Mouse (Mus musculus) testis, adult 2 months (tissue): Measurements from ENCODE around the gene Tubgcp5. TPM values are rescaled to one million over a fixed set of nuclear protein-coding genes. Genes with fewer than 3 reads are reported as not detected.

ENCODE experiments used
- H3K27ac ChIP-seq: fragments of 200-500 bp; 2 replicates; pipeline ENCODE4 v1.5.1; 2012; ENCODE audit warnings: low read depth, low read length; ENCODE audit not compliant: control insufficient read depth, insufficient read depth
- H3K27me3 ChIP-seq: fragments of 200-500 bp; 2 replicates; pipeline ENCODE4 v1.6.1; 2012; ENCODE audit warnings: mild to moderate bottlenecking, low read length, moderate library complexity; ENCODE audit not compliant: control insufficient read depth, insufficient read depth
- H3K36me3 ChIP-seq: fragments of 200-500 bp; 2 replicates; pipeline ENCODE4 v1.6.1; 2012; ENCODE audit warnings: mild to moderate bottlenecking, low read length; ENCODE audit not compliant: control insufficient read depth, insufficient read depth
- H3K4me1 ChIP-seq: fragments of 200-500 bp; 2 replicates; pipeline ENCODE4 v1.6.1; 2012; ENCODE audit warnings: low read length; ENCODE audit not compliant: control insufficient read depth, insufficient read depth
- H3K4me3 ChIP-seq: fragments of 200-500 bp; 2 replicates; pipeline ENCODE4 v1.5.1; 2012; ENCODE audit warnings: low read depth, mild to moderate bottlenecking, low read length, moderate library complexity, mixed read lengths; ENCODE audit not compliant: control insufficient read depth
- CTCF ChIP-seq: fragments of 200-500 bp; IDR thresholded peaks from 2 replicates; pipeline ENCODE4 v1.5.1; 2012; ENCODE audit warnings: low read depth, mild to moderate bottlenecking, inconsistent platforms, low read length, moderate library complexity; ENCODE audit not compliant: control insufficient read depth, insufficient read depth, insufficient replicate concordance
- POLR2A ChIP-seq: fragments of 200-500 bp; IDR thresholded peaks from 2 replicates; pipeline ENCODE4 v1.6.1; 2012; ENCODE audit warnings: low read depth, mild to moderate bottlenecking, inconsistent platforms, low read length, moderate library complexity; ENCODE audit not compliant: control insufficient read depth
- polyA plus RNA-seq: library from polyadenylated mRNA; depleted of rRNA; stranded (reverse); fragments of >200 nt; gene quantifications from 2 replicates; pipeline ENCODE4 v1.2.3, GENCODE M21; 2012

The Tubgcp5 gene
- polyA plus RNA-seq, 1 experiment = 4.7 TPM

DNA sequence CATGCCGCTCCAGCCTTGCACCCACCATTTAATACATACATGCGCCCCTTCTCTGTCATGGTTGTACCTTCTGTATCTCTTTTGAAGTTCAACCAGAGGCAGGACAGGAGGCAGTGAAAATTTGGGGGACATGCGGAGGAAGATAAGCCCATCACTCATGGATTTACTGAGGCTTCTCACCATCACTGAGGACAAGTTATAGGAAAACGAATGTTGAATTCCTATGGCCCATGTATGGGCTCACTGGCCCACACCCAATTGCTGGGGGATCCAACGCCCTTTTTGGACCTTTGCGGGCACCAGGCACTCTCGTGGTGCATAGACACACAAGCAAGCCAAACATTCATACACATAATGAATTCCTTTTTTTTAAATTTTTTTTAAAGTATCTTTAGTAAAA, 47.5 kb downstream of the Tubgcp5 start, which contains the start of gene Cyfip1:
Cyfip1 (plus strand) TSS at position 301 of the 400 bp plus-strand sequence.
- H3K4me3 ChIP-seq = peak within 1 kb of the TSS; percentile 88
- H3K27me3 ChIP-seq = no peaks in the 10 kb centered on the region
- no peaks in the 10 kb centered on the region for H3K36me3 ChIP-seq
- no peak for TF ChIP-seq POLR2A
- H3K4me1 ChIP-seq = peaks cover 4% of the 10 kb centered on the region
- peak within 1 kb of the TSS; percentile 72 for H3K27ac ChIP-seq

DNA sequence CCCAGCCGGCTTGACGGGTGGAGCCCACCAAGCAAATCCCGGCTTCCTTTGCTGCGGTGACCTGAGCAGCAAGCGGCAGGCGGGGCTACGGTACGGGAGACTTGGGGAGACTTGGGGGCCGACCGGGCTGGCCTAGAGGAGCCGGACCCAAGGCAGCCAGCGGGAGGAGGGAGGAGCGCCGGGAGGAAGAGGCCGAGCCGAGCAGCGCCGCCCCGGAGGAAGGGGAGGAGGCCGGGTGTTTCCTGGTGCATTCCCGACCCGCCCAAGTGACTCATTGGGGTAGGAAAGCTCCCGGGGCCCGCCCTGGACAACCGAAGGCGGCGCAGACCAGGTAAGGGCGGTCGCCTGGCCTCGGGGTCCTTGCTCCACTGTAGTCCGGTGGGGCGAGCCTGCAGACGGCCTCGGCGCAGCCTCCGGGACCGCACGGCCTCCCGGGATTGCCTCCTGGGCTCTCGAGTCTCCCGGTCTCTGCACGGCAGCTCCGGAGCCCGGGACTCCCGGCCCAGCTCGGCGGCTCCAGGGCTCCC, 48.1 kb downstream of the Tubgcp5 start:
- H3K4me1 ChIP-seq = peaks cover 4% of the 10 kb centered on the region
- H3K4me3 ChIP-seq = peak overlapping the region; percentile 88
- peak overlapping the region; percentile 72 for H3K27ac ChIP-seq
- H3K36me3 ChIP-seq = no peaks in the 10 kb centered on the region
- H3K27me3 ChIP-seq = no peaks in the 10 kb centered on the region
- no peak for TF ChIP-seq CTCF
- TF ChIP-seq POLR2A = peak; percentile 21; the same call in 1 of the 2 replicates

- H3K27me3 ChIP-seq = no peaks in the 10 kb centered on the region
- H3K4me3 ChIP-seq = peak overlapping the region; percentile 88
- peak overlapping the region; percentile 72 for H3K27ac ChIP-seq
- peaks cover 4% of the 10 kb centered on the region for H3K4me1 ChIP-seq
- no peaks in the 10 kb centered on the region for H3K36me3 ChIP-seq
- no peak for TF ChIP-seq POLR2A
These were observed 48.7 kb downstream of the Tubgcp5 start for GRCm38 (mm10) chr7:55842504-55843152.

DNA sequence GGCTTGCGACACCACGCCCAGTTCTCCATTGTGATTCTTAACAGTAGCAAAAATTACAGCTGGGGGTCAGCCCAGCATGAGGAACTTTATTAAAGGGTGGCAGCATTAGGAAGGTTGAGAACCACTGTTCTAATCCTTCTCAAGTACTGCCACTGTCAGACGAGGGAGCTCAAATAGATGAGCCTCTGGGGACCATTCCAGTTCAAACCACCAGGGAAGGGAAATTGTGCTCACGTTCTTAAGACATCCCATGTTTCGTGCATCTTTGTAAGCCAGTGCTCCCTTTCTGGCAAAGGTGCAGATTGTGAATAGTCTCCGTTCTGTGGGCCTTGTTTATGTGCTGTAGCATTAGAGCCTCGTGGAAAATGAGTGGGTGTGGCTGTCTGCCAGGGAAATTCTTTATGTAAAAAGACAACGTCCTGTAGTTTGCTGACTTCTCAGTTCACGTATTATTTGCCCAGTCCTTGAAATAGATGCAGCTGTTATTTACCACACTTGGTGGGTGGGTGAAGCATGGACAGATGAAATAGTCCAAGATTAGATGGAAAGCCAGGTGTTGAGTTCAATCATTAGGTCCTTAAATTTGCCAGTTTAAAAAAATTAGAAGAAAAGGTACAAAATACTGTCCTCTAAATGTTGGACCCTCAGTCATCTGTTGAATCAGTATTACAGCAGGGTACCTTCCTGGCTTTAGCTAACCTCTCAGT, 52.8 kb downstream of the Tubgcp5 start:
- TF ChIP-seq CTCF (no peak), POLR2A (no peak)
- Histone ChIP-seq H3K4me1 (peaks cover 4% of the 10 kb centered on the region), H3K4me3 (no peak overlapping the region), H3K36me3 (no peaks in the 10 kb centered on the region), H3K27ac (no peak overlapping the region), H3K27me3 (no peaks in the 10 kb centered on the region)

DNA sequence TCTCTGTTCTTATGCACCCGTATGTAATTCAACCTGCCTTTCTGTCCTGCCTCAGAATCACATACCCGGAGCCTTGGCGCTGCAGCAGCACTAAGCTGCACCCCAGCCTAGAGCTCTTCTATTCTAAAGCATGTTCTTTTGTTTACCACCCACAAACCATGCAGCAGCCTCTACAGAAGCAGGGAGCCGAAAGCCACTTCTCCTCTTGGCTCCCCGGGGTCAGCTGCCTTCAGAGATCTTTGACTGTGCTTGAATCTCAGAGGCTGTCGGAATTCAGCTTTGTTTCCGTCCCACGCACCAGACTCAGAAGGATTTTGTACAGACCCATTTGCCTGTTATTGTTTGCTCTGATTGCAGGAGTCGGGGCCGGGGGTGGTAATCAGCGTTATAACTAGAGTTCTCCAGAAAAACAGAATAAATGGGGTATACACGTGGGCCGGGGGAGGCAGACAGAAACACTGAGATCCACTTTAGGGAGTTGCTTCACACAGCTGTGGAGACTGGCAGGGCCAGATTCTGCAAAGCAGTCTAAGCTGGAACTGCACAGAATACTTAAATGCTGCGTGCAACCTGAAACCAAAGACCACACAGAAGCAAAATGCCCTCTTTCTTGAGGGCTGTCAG, 56.1 kb downstream of the Tubgcp5 start:
- TF ChIP-seq POLR2A = no peak
- TF ChIP-seq CTCF = no peak
- Histone ChIP-seq H3K4me1 (0 out of 2 replicates have a peak, but pooled peaks cover 2% of the 10 kb centered on the region), H3K27me3 (no peaks in the 10 kb centered on the region), H3K36me3 (no peaks in the 10 kb centered on the region), H3K4me3 (no peak overlapping the region), H3K27ac (peak overlapping the region; percentile 29; the same call in 1 of the 2 replicates)

DNA sequence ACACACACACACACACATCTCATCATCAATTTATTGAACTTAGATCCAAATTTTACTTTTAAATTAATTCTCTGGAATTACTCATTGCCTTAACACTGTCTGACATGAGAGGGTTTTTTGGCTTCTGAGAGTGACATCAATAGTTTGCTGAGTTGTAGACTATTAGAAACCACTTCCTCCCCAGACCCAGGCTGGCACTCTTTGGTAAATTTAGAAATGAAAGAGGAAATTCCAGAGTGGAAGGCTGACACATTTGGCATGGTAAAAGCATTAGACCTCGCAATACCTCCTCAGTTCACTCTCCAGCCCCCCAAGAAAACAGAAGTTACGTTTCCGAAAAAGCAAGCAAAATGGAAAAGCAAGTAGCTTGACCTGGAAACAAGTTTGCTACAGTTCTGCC, 58.8 kb downstream of the Tubgcp5 start:
- H3K27me3 ChIP-seq = no peaks in the 10 kb centered on the region

DNA sequence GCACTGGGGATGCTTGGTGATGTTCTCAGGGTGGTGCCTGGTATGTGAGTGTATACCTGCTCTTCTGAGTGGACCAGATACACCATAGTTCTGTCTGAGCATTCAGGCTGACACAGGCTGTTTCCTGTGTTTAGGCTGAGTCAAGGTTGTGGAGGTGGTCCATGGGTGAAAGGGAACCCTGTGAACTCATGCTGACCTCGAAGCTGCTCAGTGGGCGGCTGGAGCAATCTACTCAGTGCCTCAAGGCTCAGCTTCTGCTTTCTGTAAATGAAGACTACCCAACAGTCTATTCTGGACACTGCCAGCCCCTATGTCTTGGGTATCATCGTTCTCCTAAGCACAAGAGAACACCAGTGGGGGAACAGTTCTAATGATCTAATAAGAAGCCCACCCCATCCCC, 61.6 kb downstream of the Tubgcp5 start:
- TF ChIP-seq CTCF (no peak), POLR2A (no peak)
- Histone ChIP-seq H3K27ac (no peak overlapping the region), H3K4me3 (no peak overlapping the region), H3K27me3 (no peaks in the 10 kb centered on the region), H3K36me3 (no peaks in the 10 kb centered on the region), H3K4me1 (no peaks in the 10 kb centered on the region)

More for the DNA sequence above, 58.8 kb downstream of the Tubgcp5 start:
- H3K27ac ChIP-seq = no peak overlapping the region
- no peak overlapping the region for H3K4me3 ChIP-seq
- no peaks in the 10 kb centered on the region for H3K36me3 ChIP-seq
- TF ChIP-seq POLR2A = no peak
- TF ChIP-seq CTCF = no peak
- 0 out of 2 replicates have a peak, but pooled peaks cover 2% of the 10 kb centered on the region for H3K4me1 ChIP-seq

DNA sequence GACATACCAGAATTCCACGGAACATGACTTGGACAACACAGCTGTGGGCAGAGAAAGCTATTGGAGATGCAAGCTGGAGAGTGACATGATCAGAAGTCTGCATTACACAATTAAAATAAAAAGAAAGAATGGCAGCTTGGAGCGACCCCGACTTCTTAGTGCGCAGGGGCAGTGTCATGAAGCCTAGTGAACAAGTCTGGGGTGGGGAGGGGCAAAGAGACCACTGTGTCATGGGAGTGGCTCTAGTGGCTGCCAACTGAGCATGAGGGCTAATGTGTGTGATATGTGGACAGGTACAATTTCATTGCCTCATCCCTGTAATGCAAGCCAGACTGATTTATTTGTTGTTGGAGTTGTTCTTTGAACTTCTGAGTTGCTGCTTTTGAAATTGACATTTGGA, 62.8 kb downstream of the Tubgcp5 start:
- no peak for TF ChIP-seq POLR2A
- H3K27ac ChIP-seq = no peak overlapping the region
- H3K27me3 ChIP-seq = no peaks in the 10 kb centered on the region
- H3K4me1 ChIP-seq = no peaks in the 10 kb centered on the region
- H3K36me3 ChIP-seq = no peaks in the 10 kb centered on the region
- no peak overlapping the region for H3K4me3 ChIP-seq
